Mouse (Mus musculus) thymus, adult 18-20 months (tissue): Measurements from ENCODE around the gene Lrrc29.

ENCODE experiments used
- DNase-seq, 2 experiments: peaks; one replicate each; pipeline ENCODE4 v3.0.0; 2022; ENCODE audit warnings: mixed read lengths in 2 of 2

The Lrrc29 gene

GRCm38 (mm10) chr8:105289805-105290460, 36.1 kb downstream of the Lrrc29 start, which contains the start of gene 4931428F04Rik:
Gene 4931428F04Rik, minus strand, starts transcription at chr8:105289864.
- DNase-seq = peak; percentile 53 to 55

GRCm38 (mm10) chr8:105288958-105289732, 36.9 kb downstream of the Lrrc29 start:
- peak; percentile 92 to 93 for DNase-seq

GRCm38 (mm10) chr8:105288231-105288630, 37.8 kb downstream of the Lrrc29 start:
- DNase-seq = no peak

GRCm38 (mm10) chr8:105286907-105287306, 39.2 kb downstream of the Lrrc29 start:
- no peak for DNase-seq

- no peak for DNase-seq
Measured at GRCm38 (mm10) chr8:105285514-105285913, 40.6 kb downstream of the Lrrc29 start.

GRCm38 (mm10) chr8:105283074-105283473, 43.0 kb downstream of the Lrrc29 start:
- DNase-seq = no peak

GRCm38 (mm10) chr8:105282239-105282638, 43.8 kb downstream of the Lrrc29 start:
- no peak for DNase-seq

GRCm38 (mm10) chr8:105281821-105282220, 44.3 kb downstream of the Lrrc29 start:
- DNase-seq = no peak

- DNase-seq = no peak
Measured at GRCm38 (mm10) chr8:105280567-105280966, 45.5 kb downstream of the Lrrc29 start.

GRCm38 (mm10) chr8:105278911-105279334, 47.2 kb downstream of the Lrrc29 start:
- no peak for DNase-seq

GRCm38 (mm10) chr8:105276292-105277120, 49.6 kb downstream of the Lrrc29 start:
- DNase-seq = no peak

GRCm38 (mm10) chr8:105275840-105276239, 50.2 kb downstream of the Lrrc29 start, which contains the start of gene Nol3:
Gene Nol3, plus strand, starts transcription at chr8:105276140.
- no peak for DNase-seq

- no peak for DNase-seq
Measured at GRCm38 (mm10) chr8:105275387-105275786, 50.7 kb downstream of the Lrrc29 start.

- DNase-seq = no peak
Measured at GRCm38 (mm10) chr8:105270916-105271186, 55.2 kb downstream of the Lrrc29 start.

- no peak for DNase-seq
Measured at GRCm38 (mm10) chr8:105270101-105270915, 55.8 kb downstream of the Lrrc29 start.

GRCm38 (mm10) chr8:105269461-105269947, 56.6 kb downstream of the Lrrc29 start, which contains the start of gene Hsf4:
Gene Hsf4, plus strand, starts transcription at chr8:105269801.
- DNase-seq = no peak

GRCm38 (mm10) chr8:105269075-105269458, 57.0 kb downstream of the Lrrc29 start:
- DNase-seq = no peak

- no peak for DNase-seq
Measured at GRCm38 (mm10) chr8:105268342-105269074, 57.6 kb downstream of the Lrrc29 start.

- peak in 1 of 2 experiments; percentile 46 for DNase-seq
Measured at GRCm38 (mm10) chr8:105266775-105267174, 59.3 kb downstream of the Lrrc29 start.

- DNase-seq = peak in 1 of 2 experiments; percentile 58
Measured at GRCm38 (mm10) chr8:105265128-105265527, 61.0 kb downstream of the Lrrc29 start.
